Mouse (Mus musculus) liver, embryonic 13.5 days (tissue): ENCODE results near the gene Tfap2a. TPM values are rescaled to one million over a fixed set of nuclear protein-coding genes. Genes with fewer than 3 reads are reported as not detected.

Experiments
- ATAC-seq: fragments of 200-750 bp; cut with Nextera tagmentation; 2 replicates; pipeline ENCODE4 v1.8.0; 2017; ENCODE audit warnings: low read depth, mild to moderate bottlenecking, moderate number of reproducible peaks, moderate library complexity
- DNase-seq: peaks from one replicate; pipeline ENCODE4 v3.0.0; 2022
- H3K27ac ChIP-seq: fragments of 300-500 bp; sonication (generic); 2 replicates; pipeline ENCODE4 v1.5.1; 2015; ENCODE audit warnings: moderate library complexity, mild to moderate bottlenecking, inconsistent platforms
- H3K27me3 ChIP-seq: fragments of 300-500 bp; sonication (generic); 2 replicates; pipeline ENCODE4 v1.6.1; 2015; ENCODE audit warnings: mild to moderate bottlenecking, inconsistent platforms
- H3K36me3 ChIP-seq: fragments of 300-500 bp; sonication (generic); 2 replicates; pipeline ENCODE4 v1.6.1; 2015; ENCODE audit warnings: mild to moderate bottlenecking, inconsistent platforms
- H3K4me1 ChIP-seq: fragments of 300-500 bp; sonication (generic); replicated peaks from 2 replicates; pipeline ENCODE4 v1.6.1; 2015; ENCODE audit warnings: inconsistent platforms
- H3K4me2 ChIP-seq: fragments of 300-500 bp; sonication (generic); 2 replicates; pipeline ENCODE4 v1.6.1; 2015; ENCODE audit warnings: inconsistent platforms, mild to moderate bottlenecking, moderate library complexity
- H3K4me3 ChIP-seq: fragments of 300-500 bp; sonication (generic); replicated peaks from 2 replicates; pipeline ENCODE4 v1.5.1; 2015; ENCODE audit warnings: mild to moderate bottlenecking, inconsistent platforms
- H3K9ac ChIP-seq: fragments of 300-500 bp; sonication (generic); 2 replicates; pipeline ENCODE4 v1.6.1; 2015; ENCODE audit warnings: mild to moderate bottlenecking, inconsistent platforms
- H3K9me3 ChIP-seq: fragments of 300-500 bp; sonication (generic); replicated peaks from 2 replicates; pipeline ENCODE4 v1.6.1; 2016; ENCODE audit warnings: inconsistent platforms
- WGBS: fragments of 180-500 bp; shearing (Covaris S2); methylation state at CpG from one replicate; pipeline ENCODE4 v1.1.7; 2015; ENCODE audit not compliant: insufficient replicate concordance; 5-methylcytosine and 5-hydroxymethylcytosine counted together
- polyA plus RNA-seq: library from polyadenylated mRNA; unstranded; fragments of >200 nt; fragmentation: Nextera tagmentation; extraction: Ambion mirVana; gene quantifications from 2 replicates; pipeline ENCODE4 v1.2.1, GENCODE M21; 2015

Tfap2a gene
- polyA plus RNA-seq, result 0.03 TPM in 1 of 2 replicates, not detected in the other

GRCm38 (mm10) chr13:40738196-40738880 is at the start of gene Tfap2a:
Gene Tfap2a (minus strand): TSS chr13:40738376.
- peaks cover 100% of the 10 kb centered on the region for H3K27me3 ChIP-seq
- 3% methylated on average over 30 of the region's 30 CpGs for WGBS
- H3K4me3 ChIP-seq, result no peak within 1 kb of the TSS
- ATAC-seq (no peak), DNase-seq (no peak)
- no peak within 1 kb of the TSS for H3K4me2 ChIP-seq
- H3K9me3 ChIP-seq, result no peaks in the 10 kb centered on the region
- 0 out of 2 replicates have a peak, but pooled peaks cover 8% of the 10 kb centered on the region for H3K4me1 ChIP-seq
- no peaks in the 10 kb centered on the region for H3K36me3 ChIP-seq
- H3K9ac ChIP-seq, result no peak within 1 kb of the TSS
- H3K27ac ChIP-seq, result no peak within 1 kb of the TSS

- H3K4me2 ChIP-seq, result no peak overlapping the region
- H3K4me3 ChIP-seq, result no peak overlapping the region
- DNase-seq (no peak), ATAC-seq (no peak)
- H3K36me3 ChIP-seq, result no peaks in the 10 kb centered on the region
- no peaks in the 10 kb centered on the region for H3K9me3 ChIP-seq
- no peak overlapping the region for H3K9ac ChIP-seq
- 37% methylated on average over 8 of the region's 8 CpGs for WGBS
- H3K27me3 ChIP-seq, result no peaks in the 10 kb centered on the region
- no peak overlapping the region for H3K27ac ChIP-seq
- peaks cover 3% of the 10 kb centered on the region; the same call in 1 of the 2 replicates for H3K4me1 ChIP-seq
These were observed 46.1 kb upstream of the Tfap2a start for GRCm38 (mm10) chr13:40784202-40784771.

DNA sequence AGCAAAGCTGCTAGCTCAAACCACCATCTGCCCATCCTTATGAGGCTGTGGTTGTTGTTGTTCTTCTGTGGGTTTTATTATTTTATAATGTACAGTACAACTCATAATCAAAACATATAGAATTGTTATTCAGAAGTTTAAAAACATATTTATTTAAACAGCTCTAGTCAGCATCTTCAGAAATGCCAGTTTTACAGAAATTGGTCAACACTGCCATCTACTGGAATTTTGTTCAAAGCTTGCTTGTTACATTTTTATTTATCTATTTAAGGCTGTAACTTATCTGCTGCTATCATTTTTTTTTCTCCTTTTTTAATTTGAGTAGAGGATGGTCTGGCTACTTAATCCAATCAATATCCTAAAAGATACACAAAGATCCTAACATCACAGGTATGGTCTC is 19.8 kb upstream of the Tfap2a start:
- Histone ChIP-seq H3K4me2 (no peak overlapping the region), H3K4me3 (no peak overlapping the region), H3K36me3 (no peaks in the 10 kb centered on the region), H3K9me3 (no peaks in the 10 kb centered on the region), H3K27me3 (no peaks in the 10 kb centered on the region), H3K4me1 (no peaks in the 10 kb centered on the region), H3K9ac (no peak overlapping the region), H3K27ac (no peak overlapping the region)
- ATAC-seq (no peak), DNase-seq (no peak)

DNA sequence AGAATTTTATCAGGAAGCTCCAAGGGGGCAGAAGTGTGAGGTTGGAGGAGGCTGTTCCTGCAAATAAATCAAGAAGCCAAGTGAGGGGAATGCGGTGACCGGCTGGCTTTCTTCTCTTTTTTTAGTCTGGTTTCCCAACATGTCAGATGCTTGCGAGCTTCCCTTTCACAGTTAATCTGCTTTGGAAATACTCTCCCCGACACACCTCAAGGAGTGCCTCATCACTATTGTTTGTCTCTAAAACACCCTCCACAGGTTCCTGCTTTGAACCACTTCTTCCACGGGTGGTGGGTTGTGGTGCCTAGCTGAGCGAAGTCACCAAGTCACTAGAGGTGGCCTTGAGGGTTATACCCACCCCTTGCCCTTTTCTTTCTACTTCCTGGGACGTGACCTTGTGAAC is 18.2 kb upstream of the Tfap2a start:
- H3K4me2 ChIP-seq, result no peak overlapping the region
- no peak overlapping the region for H3K4me3 ChIP-seq
- ATAC-seq (no peak), DNase-seq (no peak)
- no peaks in the 10 kb centered on the region for H3K4me1 ChIP-seq
- no peaks in the 10 kb centered on the region for H3K36me3 ChIP-seq
- no peak overlapping the region for H3K9ac ChIP-seq
- no peak overlapping the region for H3K27ac ChIP-seq
- no peaks in the 10 kb centered on the region for H3K27me3 ChIP-seq
- 37% methylated on average over 7 of the region's 7 CpGs for WGBS
- H3K9me3 ChIP-seq, result no peaks in the 10 kb centered on the region

GRCm38 (mm10) chr13:40754091-40754490 is 15.9 kb upstream of the Tfap2a start:
- WGBS, result 78% methylated on average over 10 of the region's 10 CpGs
- Histone ChIP-seq H3K9me3 (no peaks in the 10 kb centered on the region), H3K4me1 (no peaks in the 10 kb centered on the region), H3K9ac (no peak overlapping the region), H3K4me2 (no peak overlapping the region), H3K36me3 (no peaks in the 10 kb centered on the region), H3K27ac (no peak overlapping the region), H3K4me3 (no peak overlapping the region), H3K27me3 (peaks cover 10% of the 10 kb centered on the region; the same call in 1 of the 2 replicates)
- DNase-seq (no peak), ATAC-seq (no peak)

- H3K4me2 ChIP-seq, result no peak overlapping the region
- H3K27ac ChIP-seq, result no peak overlapping the region
- no peak for DNase-seq
- WGBS, result 65% methylated on average over 10 of the region's 10 CpGs
- H3K4me1 ChIP-seq, result no peaks in the 10 kb centered on the region
- H3K27me3 ChIP-seq, result peaks cover 14% of the 10 kb centered on the region
- H3K4me3 ChIP-seq, result no peak overlapping the region
- H3K9me3 ChIP-seq, result no peaks in the 10 kb centered on the region
- H3K9ac ChIP-seq, result no peak overlapping the region
- ATAC-seq, result no peak
- no peaks in the 10 kb centered on the region for H3K36me3 ChIP-seq
These were observed 13.7 kb upstream of the Tfap2a start for GRCm38 (mm10) chr13:40751889-40752288.

DNA sequence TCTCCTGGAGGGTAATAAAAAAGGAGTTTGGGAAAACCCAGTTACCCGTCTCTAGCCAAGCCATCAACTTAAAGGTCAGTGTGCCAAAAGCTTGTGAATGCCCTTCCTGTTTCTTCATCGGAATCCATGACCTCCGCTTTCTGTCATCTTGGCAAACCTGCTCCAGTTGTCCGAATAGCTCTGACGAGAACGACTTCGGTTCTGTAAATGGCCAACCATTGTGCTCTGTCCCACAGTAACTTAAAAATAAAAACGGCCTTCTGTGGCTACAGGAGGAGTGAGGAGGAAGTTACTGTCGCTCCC is 11.4 kb upstream of the Tfap2a start:
- WGBS, result 37% methylated on average over 9 of the region's 9 CpGs
- no peak overlapping the region for H3K9ac ChIP-seq
- no peak overlapping the region for H3K4me3 ChIP-seq
- no peaks in the 10 kb centered on the region for H3K4me1 ChIP-seq
- peaks cover 35% of the 10 kb centered on the region for H3K27me3 ChIP-seq
- no peak overlapping the region for H3K4me2 ChIP-seq
- ATAC-seq, result no peak
- H3K27ac ChIP-seq, result no peak overlapping the region
- no peaks in the 10 kb centered on the region for H3K36me3 ChIP-seq
- DNase-seq, result no peak
- no peaks in the 10 kb centered on the region for H3K9me3 ChIP-seq

DNA sequence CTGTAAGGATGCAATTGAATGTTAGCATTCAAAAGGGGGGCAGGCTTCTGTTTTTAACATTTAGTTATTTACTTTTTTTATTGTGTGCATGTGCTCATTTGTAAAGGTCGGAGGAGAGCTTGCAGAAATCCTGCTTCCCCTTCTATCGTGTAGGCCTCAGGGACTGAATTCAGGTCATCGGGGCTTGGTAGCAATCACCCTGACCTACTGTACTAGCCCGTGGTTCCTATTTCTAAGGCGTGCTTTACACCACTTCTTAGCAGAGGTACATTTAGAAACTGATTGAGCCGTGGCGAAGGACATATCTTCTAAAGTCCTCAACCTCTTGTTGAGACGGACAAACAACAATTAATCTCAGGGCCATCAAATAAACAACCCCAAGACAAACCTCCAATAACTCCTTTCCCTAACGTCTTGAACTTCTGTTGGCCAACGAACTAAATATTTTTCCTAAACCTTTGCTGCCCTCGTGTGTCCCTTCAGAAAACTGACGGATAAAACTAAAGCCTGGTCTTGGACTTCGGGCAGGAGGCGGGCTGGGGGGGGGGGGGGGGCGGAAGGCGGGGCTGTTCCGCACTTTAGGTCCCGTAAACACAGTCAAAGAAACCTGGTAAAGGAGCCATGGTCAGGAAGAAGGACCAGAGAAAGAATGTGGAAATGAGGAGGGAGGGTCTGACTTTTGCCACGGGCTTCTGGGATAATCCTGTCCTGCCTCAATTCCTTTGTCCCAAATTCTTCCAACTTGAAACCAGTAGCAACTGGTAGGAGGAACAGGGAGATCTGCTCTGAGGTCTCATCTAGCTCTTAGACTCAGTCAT is 10.8 kb upstream of the Tfap2a start:
- Histone ChIP-seq H3K9me3 (no peaks in the 10 kb centered on the region), H3K36me3 (no peaks in the 10 kb centered on the region), H3K27ac (no peak overlapping the region), H3K4me3 (no peak overlapping the region), H3K27me3 (peaks cover 41% of the 10 kb centered on the region), H3K4me2 (no peak overlapping the region), H3K9ac (no peak overlapping the region), H3K4me1 (no peaks in the 10 kb centered on the region)
- ATAC-seq (no peak), DNase-seq (no peak)
- 9% methylated on average over 19 of the region's 19 CpGs for WGBS

- Histone ChIP-seq H3K27ac (no peak overlapping the region), H3K27me3 (peaks cover 78% of the 10 kb centered on the region), H3K9me3 (no peaks in the 10 kb centered on the region), H3K4me3 (no peak overlapping the region), H3K9ac (no peak overlapping the region), H3K36me3 (no peaks in the 10 kb centered on the region), H3K4me1 (no peaks in the 10 kb centered on the region), H3K4me2 (no peak overlapping the region)
- no peak for DNase-seq
- WGBS, result 4% methylated on average over 19 of the region's 19 CpGs
- ATAC-seq, result no peak
These were observed 6.1 kb upstream of the Tfap2a start for GRCm38 (mm10) chr13:40744111-40744805.

DNA sequence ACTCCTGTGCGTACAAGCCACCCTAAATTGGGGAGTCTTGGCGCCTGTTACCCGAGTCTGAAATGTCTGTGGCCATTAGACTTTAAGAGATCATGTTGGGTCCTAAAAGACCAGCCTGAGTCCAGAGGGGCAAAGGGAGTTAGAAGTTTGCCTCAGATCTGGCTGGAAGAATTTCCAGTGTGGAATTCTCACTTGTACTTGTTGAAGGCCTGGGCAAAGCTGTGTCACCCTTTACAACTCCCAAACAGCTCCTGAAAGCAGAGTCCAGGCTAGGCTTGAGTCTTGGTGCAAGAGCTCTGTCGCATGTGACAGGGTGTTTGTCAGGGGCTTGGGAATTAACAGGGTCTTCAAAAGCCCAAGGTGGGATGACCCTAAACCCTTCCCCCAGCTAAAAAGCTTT is 5.0 kb upstream of the Tfap2a start:
- Histone ChIP-seq H3K4me1 (no peaks in the 10 kb centered on the region), H3K9me3 (no peaks in the 10 kb centered on the region), H3K4me3 (no peak overlapping the region), H3K27ac (no peak overlapping the region), H3K4me2 (no peak overlapping the region), H3K27me3 (peaks cover 88% of the 10 kb centered on the region), H3K36me3 (no peaks in the 10 kb centered on the region), H3K9ac (no peak overlapping the region)
- DNase-seq, result no peak
- WGBS, result 6% methylated on average over 4 of the region's 4 CpGs
- no peak for ATAC-seq

- ATAC-seq (no peak), DNase-seq (no peak)
- Histone ChIP-seq H3K36me3 (no peaks in the 10 kb centered on the region), H3K4me1 (no peaks in the 10 kb centered on the region), H3K4me3 (no peak overlapping the region), H3K4me2 (no peak overlapping the region), H3K27ac (no peak overlapping the region), H3K27me3 (peaks cover 97% of the 10 kb centered on the region), H3K9ac (no peak overlapping the region), H3K9me3 (no peaks in the 10 kb centered on the region)
- WGBS, result 3% methylated on average over 25 of the region's 25 CpGs
These were observed 3.8 kb upstream of the Tfap2a start for GRCm38 (mm10) chr13:40741841-40742550.
